Mouse (Mus musculus): ENCODE results near the gene Gm13285. TPM values are rescaled to one million over a fixed set of nuclear protein-coding genes. Genes with fewer than 3 reads are reported as not detected.
A peak's percentile ranks its signal among the peaks of the same experiment; 100 is the strongest.
"Not testable (repeated sequence)": the region's sequence is repeated elsewhere in the genome, so short reads cannot be mapped to it uniquely, and the experiment has no call there.

The Gm13285 gene
- polyA plus RNA-seq, 1 experiment from 2014 or later, result 0.16 TPM

GRCm38 (mm10) chr4:88762341-88762740 is 37.1 kb upstream of the Gm13285 start:
- H3K27ac ChIP-seq; DNase-seq (ENCODE audit: low spot score); H3K9me3 ChIP-seq (ENCODE audit: control insufficient read depth, low read length); H3K9ac ChIP-seq; H3K36me3 ChIP-seq (replicated peaks; ENCODE audit: control insufficient read depth, insufficient read depth); H3K4me2 ChIP-seq (replicated peaks); H3K27me3 ChIP-seq (ENCODE audit: control insufficient read depth, insufficient read depth, low read length); H3K4me1 ChIP-seq (replicated peaks; ENCODE audit: control insufficient read depth, insufficient read depth, low read length); H3K4me3 ChIP-seq (replicated peaks; ENCODE audit: low read length); ATAC-seq (ENCODE audit: low FRiP score): not testable (repeated sequence)
- 55% methylated on average over 9 of the region's 9 CpGs for WGBS

GRCm38 (mm10) chr4:88763384-88764018 is 36.0 kb upstream of the Gm13285 start:
- DNase-seq (ENCODE audit: low spot score), result peak; percentile 56
- H3K9ac ChIP-seq; H3K4me1 ChIP-seq (replicated peaks; ENCODE audit: control insufficient read depth, insufficient read depth, low read length); H3K36me3 ChIP-seq (replicated peaks; ENCODE audit: control insufficient read depth, insufficient read depth); H3K27ac ChIP-seq; H3K9me3 ChIP-seq (ENCODE audit: control insufficient read depth, low read length); H3K27me3 ChIP-seq (ENCODE audit: control insufficient read depth, insufficient read depth, low read length); ATAC-seq (ENCODE audit: low FRiP score): not testable (repeated sequence)
- H3K4me2 ChIP-seq (replicated peaks), result peak overlapping the region; percentile 56
- WGBS, result 4% methylated on average over 22 of the region's 42 CpGs
- peak overlapping the region; percentile 31 for H3K4me3 ChIP-seq (replicated peaks; ENCODE audit: low read length)

- not testable (repeated sequence) for H3K36me3 ChIP-seq (replicated peaks; ENCODE audit: control insufficient read depth, insufficient read depth); ATAC-seq (ENCODE audit: low FRiP score); DNase-seq (ENCODE audit: low spot score); H3K9ac ChIP-seq; H3K27me3 ChIP-seq (ENCODE audit: control insufficient read depth, insufficient read depth, low read length); H3K9me3 ChIP-seq (ENCODE audit: control insufficient read depth, low read length); H3K4me1 ChIP-seq (replicated peaks; ENCODE audit: control insufficient read depth, insufficient read depth, low read length); H3K27ac ChIP-seq; H3K4me3 ChIP-seq (replicated peaks; ENCODE audit: low read length); H3K4me2 ChIP-seq (replicated peaks)
- no CpG with 5 or more reads among the region's 32 CpGs for WGBS
Measured at GRCm38 (mm10) chr4:88773534-88773933, 25.9 kb upstream of the Gm13285 start, which contains the start of gene Gm13290. TSS of gene Gm13290 (plus strand) at chr4:88773834.

GRCm38 (mm10) chr4:88776622-88777021 is 22.8 kb upstream of the Gm13285 start, which contains the start of gene Gm13289:
TSS of gene Gm13289 (plus strand) at chr4:88776922.
- not testable (repeated sequence) for H3K9me3 ChIP-seq (ENCODE audit: control insufficient read depth, low read length); H3K27ac ChIP-seq; H3K4me1 ChIP-seq (replicated peaks; ENCODE audit: control insufficient read depth, insufficient read depth, low read length); H3K27me3 ChIP-seq (ENCODE audit: control insufficient read depth, insufficient read depth, low read length); H3K36me3 ChIP-seq (replicated peaks; ENCODE audit: control insufficient read depth, insufficient read depth); ATAC-seq (ENCODE audit: low FRiP score); H3K4me2 ChIP-seq (replicated peaks); H3K9ac ChIP-seq; H3K4me3 ChIP-seq (replicated peaks; ENCODE audit: low read length); DNase-seq (ENCODE audit: low spot score)
- WGBS, result no CpG with 5 or more reads among the region's 29 CpGs

- not testable (repeated sequence) for H3K9me3 ChIP-seq (ENCODE audit: control insufficient read depth, low read length); H3K4me1 ChIP-seq (replicated peaks; ENCODE audit: control insufficient read depth, insufficient read depth, low read length); H3K27me3 ChIP-seq (ENCODE audit: control insufficient read depth, insufficient read depth, low read length); H3K4me2 ChIP-seq (replicated peaks); H3K9ac ChIP-seq; H3K36me3 ChIP-seq (replicated peaks; ENCODE audit: control insufficient read depth, insufficient read depth); H3K27ac ChIP-seq; ATAC-seq (ENCODE audit: low FRiP score); DNase-seq (ENCODE audit: low spot score); H3K4me3 ChIP-seq (replicated peaks; ENCODE audit: low read length)
- no CpG with 5 or more reads among the region's 29 CpGs for WGBS
Measured at GRCm38 (mm10) chr4:88779550-88779949, 19.9 kb upstream of the Gm13285 start, which contains the start of gene Gm13272. TSS of gene Gm13272 (plus strand) at chr4:88779850.

GRCm38 (mm10) chr4:88780320-88780719 is 19.1 kb upstream of the Gm13285 start:
- not testable (repeated sequence) for H3K27me3 ChIP-seq (ENCODE audit: control insufficient read depth, insufficient read depth, low read length); DNase-seq (ENCODE audit: low spot score); H3K9ac ChIP-seq; H3K36me3 ChIP-seq (replicated peaks; ENCODE audit: control insufficient read depth, insufficient read depth); H3K4me2 ChIP-seq (replicated peaks); H3K4me3 ChIP-seq (replicated peaks; ENCODE audit: low read length); H3K4me1 ChIP-seq (replicated peaks; ENCODE audit: control insufficient read depth, insufficient read depth, low read length); ATAC-seq (ENCODE audit: low FRiP score); H3K9me3 ChIP-seq (ENCODE audit: control insufficient read depth, low read length); H3K27ac ChIP-seq
- 45% methylated on average over 12 of the region's 18 CpGs for WGBS

GRCm38 (mm10) chr4:88781831-88782230 is 17.6 kb upstream of the Gm13285 start, which contains the start of gene Ifnz:
TSS of gene Ifnz (plus strand) at chr4:88782131.
- H3K4me3 ChIP-seq (replicated peaks; ENCODE audit: low read length); H3K36me3 ChIP-seq (replicated peaks; ENCODE audit: control insufficient read depth, insufficient read depth); H3K4me1 ChIP-seq (replicated peaks; ENCODE audit: control insufficient read depth, insufficient read depth, low read length); DNase-seq (ENCODE audit: low spot score); H3K9ac ChIP-seq; H3K27ac ChIP-seq; ATAC-seq (ENCODE audit: low FRiP score); H3K9me3 ChIP-seq (ENCODE audit: control insufficient read depth, low read length); H3K27me3 ChIP-seq (ENCODE audit: control insufficient read depth, insufficient read depth, low read length): not testable (repeated sequence)
- H3K4me2 ChIP-seq (replicated peaks), result peak within 1 kb of the TSS; percentile 40
- 20% methylated on average over 4 of the region's 7 CpGs for WGBS

GRCm38 (mm10) chr4:88782335-88782734 is 17.1 kb upstream of the Gm13285 start:
- WGBS, result no CpG with 5 or more reads among the region's 31 CpGs
- not testable (repeated sequence) for H3K4me3 ChIP-seq (replicated peaks; ENCODE audit: low read length); H3K9ac ChIP-seq; H3K4me1 ChIP-seq (replicated peaks; ENCODE audit: control insufficient read depth, insufficient read depth, low read length); H3K27ac ChIP-seq; ATAC-seq (ENCODE audit: low FRiP score); H3K36me3 ChIP-seq (replicated peaks; ENCODE audit: control insufficient read depth, insufficient read depth); H3K27me3 ChIP-seq (ENCODE audit: control insufficient read depth, insufficient read depth, low read length); H3K9me3 ChIP-seq (ENCODE audit: control insufficient read depth, low read length); DNase-seq (ENCODE audit: low spot score)
- H3K4me2 ChIP-seq (replicated peaks), result peak overlapping the region; percentile 40

- H3K9ac ChIP-seq; H3K36me3 ChIP-seq (replicated peaks; ENCODE audit: control insufficient read depth, insufficient read depth); H3K4me2 ChIP-seq (replicated peaks); ATAC-seq (ENCODE audit: low FRiP score); H3K4me1 ChIP-seq (replicated peaks; ENCODE audit: control insufficient read depth, insufficient read depth, low read length); H3K9me3 ChIP-seq (ENCODE audit: control insufficient read depth, low read length); H3K27ac ChIP-seq; H3K4me3 ChIP-seq (replicated peaks; ENCODE audit: low read length); H3K27me3 ChIP-seq (ENCODE audit: control insufficient read depth, insufficient read depth, low read length); DNase-seq (ENCODE audit: low spot score): not testable (repeated sequence)
- no CpG with 5 or more reads among the region's 27 CpGs for WGBS
Measured at GRCm38 (mm10) chr4:88785409-88785808, 14.1 kb upstream of the Gm13285 start, which contains the start of gene Gm13276. TSS of gene Gm13276 (plus strand) at chr4:88785709.
